Mouse (Mus musculus) right cerebral cortex, adult 18-20 months (tissue): ENCODE data around the gene Comp.

Experiments used
- DNase-seq: peaks from one replicate; pipeline ENCODE4 v3.0.0; 2022; ENCODE audit warnings: mixed read lengths

Comp gene

DNA sequence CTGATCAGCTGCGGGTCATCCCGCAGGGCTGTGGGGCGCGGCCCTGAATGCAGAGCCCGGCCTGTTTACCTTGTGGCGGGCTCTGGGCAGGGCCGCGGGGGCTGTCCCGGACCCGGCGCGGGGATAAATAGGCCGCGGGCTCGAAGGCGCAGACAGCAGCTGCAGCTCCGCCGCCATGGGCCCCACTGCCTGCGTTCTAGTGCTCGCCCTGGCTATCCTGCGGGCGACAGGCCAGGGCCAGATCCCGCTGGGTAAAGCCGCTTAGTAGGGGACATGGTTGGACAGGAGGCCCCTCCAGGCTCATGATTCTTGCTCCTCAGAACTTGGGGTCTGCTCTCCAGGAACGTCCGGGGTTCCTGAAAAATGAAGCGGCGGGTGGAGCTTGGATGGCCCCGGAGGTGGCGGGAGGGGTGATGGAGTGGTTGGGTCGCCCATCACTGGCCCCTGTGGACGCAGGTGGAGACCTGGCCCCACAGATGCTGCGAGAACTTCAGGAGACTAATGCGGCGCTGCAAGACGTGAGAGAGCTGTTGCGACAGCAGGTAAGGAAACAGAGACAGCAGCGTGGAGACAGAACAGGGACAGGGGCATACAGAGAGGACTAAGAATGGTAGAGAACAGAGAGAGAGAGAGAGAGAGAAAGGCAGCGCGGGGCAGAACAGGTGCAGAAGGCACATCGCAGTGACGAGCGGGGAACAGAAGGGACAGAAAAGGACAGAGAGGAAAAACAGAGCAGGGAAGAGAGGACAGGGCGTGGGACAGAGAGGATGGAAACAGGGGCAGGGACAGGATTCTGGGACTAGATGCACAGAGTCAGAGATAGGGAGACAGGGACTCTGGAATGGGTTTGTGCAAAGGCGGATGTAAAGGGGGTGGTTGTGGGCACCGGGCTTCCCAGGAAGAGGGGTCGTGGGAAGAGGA is at the start of gene Comp:
Gene Comp (plus strand): TSS at position 162 of the 921 bp plus-strand sequence.
- DNase-seq = no peak

- no peak for DNase-seq
Observed at GRCm38 (mm10) chr8:70323716-70324115, 49.6 kb upstream of the Comp start.

GRCm38 (mm10) chr8:70327512-70327911 is 45.8 kb upstream of the Comp start:
- no peak for DNase-seq

DNA sequence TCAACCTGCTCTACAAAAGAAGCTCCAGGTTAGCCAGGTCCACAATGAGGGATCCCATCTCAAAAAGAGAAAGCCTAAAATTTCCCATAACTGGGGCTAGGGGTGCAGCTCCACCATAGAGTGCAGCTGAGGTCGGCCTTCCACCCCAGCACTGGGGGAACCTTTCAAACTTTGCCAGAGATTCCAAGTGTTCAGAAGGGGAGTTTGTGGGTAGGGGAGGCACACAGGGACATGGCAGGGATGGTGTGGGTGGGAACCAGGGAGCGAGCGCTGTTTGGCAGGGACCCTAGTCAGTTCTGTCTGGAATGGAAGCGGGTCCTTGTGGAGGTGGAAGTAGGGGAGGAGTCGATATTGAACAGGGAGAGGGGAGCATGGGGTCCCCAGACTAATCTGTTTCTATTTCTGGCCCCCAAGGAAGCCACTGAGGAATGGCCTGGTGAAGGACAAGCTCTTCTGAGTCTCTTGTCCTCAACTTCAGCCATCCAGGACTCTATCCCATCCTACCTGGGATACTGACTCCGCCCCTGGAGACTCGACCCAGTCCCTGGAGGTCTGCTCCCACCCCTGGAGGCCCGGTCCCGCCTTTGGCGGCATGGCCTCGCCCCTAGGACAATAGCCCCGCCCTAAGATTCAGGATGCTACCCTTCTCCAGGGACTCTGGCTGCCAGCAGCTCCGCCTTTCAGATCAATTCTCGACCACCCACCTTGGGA is 44.1 kb upstream of the Comp start, which contains the start of gene Gdf1:
Gene Gdf1 (plus strand): TSS at position 694 of the 711 bp plus-strand sequence.
- no peak for DNase-seq

DNA sequence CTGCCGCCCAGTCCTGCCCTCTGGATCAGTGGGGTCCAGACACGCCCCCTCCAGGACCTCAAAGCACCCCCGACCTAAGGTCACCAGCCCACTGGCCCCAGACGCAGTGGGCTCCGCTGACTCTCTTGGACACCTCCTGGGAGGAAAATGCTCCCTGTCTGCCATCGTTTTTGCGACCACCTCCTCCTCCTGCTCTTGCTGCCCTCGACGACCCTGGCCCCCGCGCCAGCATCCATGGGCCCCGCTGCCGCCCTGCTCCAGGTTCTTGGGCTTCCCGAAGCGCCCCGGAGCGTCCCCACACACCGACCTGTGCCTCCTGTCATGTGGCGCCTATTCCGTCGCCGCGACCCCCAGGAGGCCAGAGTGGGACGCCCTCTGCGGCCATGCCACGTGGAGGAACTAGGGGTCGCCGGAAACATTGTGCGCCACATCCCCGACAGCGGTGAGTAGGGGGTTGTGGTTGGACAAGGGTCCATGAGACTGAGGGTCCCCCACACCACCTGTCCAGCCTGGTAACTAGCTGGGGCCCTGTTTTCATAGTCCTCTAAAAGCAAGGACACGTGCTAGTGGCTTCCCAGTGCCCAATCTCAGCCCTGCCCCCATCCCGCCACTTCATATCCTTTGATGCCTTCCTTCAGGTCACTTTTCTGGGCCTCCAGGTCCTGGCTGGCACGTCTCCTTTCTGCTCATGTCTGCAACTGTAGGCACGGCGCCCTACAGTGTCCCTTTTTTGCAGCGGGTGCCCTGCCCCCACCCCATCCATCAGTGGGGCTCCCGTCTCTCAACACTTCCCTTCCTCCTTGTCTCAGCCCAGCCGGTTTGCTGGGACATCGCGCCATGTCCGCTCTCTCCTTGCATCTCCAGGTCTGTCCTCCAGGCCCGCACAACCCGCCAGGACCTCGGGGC is 43.3 kb upstream of the Comp start:
- no peak for DNase-seq

- DNase-seq = peak; percentile 82
Observed at GRCm38 (mm10) chr8:70330741-70331364, 42.5 kb upstream of the Comp start.

DNA sequence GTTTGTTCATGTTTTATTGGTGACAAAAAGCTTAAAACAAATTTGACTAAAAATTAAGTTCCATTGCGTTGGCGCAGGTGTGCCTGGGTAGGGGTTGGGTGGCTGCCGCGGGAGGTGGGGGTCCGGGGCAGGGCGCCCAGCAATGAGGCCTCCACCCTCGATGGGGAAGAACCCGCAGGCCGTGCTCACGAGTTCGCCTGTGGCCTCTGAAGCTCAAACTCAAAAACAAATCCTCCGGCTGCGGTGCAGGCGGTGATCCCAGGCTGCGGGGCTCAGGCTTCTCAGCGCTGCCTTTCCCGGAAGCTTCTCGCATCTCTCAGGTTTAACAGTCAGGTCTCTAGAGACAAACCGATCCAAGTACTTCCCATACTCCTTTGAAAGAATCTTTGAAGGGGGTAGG is 41.8 kb upstream of the Comp start:
- DNase-seq = no peak

DNA sequence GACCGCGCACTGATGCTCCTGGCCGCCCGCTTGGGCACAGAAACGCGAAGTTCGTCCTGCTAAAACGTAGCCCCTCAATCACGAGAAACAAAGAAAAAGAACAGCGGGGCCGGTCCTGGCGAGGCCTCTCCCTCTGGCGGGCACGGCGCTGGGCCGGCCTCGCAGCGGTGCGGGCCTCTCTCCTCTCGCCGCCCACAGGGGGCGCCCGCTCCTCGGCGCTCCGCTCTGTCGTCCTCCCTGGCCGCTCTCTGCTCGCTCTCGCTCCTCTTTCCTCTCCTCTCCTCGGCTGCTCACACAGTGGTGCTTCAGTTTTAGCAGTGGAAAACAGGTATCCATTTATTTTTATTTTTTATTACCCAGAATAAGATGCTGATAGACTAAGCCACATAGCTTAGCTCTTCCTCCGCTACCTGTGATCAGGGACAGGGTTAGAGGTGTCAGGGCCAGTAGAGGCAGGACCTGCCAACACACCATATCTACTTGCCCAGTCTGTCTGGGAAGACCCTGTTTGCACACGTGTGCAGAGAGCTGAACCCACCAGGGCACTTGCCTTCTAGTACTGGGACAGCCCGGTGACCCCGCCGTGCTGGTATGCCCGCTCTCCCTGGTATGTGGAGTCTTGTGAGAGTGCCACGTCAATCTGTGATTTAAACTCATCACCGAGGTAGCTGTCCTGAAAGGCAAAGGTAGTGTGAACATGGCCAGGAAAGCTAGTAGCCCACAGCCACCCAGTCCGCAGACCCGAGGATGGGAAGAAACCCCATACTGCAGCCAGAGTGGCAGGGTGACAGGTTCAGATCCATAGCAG is 41.1 kb upstream of the Comp start:
- DNase-seq = peak; percentile 83

- no peak for DNase-seq
Observed at GRCm38 (mm10) chr8:70332878-70333202, 40.5 kb upstream of the Comp start.

GRCm38 (mm10) chr8:70338931-70339330 is 34.4 kb upstream of the Comp start:
- no peak for DNase-seq

DNA sequence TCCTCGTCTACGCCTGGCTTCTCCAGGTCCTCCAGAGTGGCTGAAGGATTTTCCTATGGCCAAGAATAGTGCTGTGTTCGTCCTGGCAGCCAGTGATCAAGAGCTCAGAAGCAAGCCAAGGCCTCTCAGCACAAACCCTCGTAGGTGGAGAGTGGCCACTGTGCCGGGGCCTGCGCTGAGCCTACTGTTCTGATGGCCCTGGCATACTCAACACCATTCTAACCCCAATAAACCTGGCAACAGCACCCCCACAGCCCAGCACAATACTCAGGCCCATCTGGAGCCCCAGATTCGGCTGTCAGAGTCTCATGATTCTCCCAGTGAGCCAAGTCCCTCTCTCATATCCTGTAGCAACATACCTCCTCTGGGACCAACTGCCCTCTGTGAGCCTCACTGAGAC is 32.7 kb upstream of the Comp start:
- no peak for DNase-seq

GRCm38 (mm10) chr8:70342007-70342406 is 31.4 kb upstream of the Comp start:
- no peak for DNase-seq

- no peak for DNase-seq
Observed at GRCm38 (mm10) chr8:70343076-70343475, 30.3 kb upstream of the Comp start.

DNA sequence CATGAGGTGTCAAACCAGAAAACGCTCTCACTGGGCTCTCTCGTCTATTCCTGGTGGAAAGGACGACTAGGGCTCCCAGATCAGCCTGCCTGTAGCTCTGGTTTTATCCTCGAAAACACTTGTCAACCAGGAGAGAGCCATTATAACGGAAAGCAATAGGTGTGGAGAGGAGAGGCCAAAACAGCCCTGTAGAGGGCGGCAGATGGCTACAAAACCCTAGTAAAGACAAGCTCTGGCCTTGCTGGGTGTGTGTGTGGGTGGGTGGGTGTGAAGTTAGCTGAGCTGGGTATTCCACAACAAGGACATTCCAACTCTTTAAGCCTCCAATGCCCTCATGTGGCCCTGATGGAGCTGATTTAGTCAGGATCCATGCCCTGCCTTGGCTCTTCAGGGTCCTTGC is 29.7 kb upstream of the Comp start:
- no peak for DNase-seq

GRCm38 (mm10) chr8:70344279-70344678 is 29.1 kb upstream of the Comp start:
- no peak for DNase-seq

DNA sequence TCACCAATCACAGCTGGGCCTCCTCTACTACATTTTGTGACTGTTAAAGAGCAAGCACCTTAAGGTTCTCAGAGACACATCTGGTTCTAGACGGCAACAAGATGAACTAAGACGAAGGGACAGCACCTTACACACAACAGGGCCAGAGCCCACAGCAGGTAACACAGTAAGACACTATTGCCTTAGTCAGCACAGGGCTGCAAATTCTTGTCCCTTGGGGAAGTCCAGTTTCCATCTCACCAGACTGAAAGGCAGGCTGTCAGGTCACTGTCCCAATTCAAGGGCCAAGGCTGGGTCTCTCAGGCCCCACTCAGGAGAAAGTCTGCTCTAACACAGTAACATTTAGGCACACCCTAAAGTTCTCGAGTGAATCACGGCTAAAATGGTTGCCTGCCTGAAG is 25.9 kb upstream of the Comp start:
- DNase-seq = no peak

DNA sequence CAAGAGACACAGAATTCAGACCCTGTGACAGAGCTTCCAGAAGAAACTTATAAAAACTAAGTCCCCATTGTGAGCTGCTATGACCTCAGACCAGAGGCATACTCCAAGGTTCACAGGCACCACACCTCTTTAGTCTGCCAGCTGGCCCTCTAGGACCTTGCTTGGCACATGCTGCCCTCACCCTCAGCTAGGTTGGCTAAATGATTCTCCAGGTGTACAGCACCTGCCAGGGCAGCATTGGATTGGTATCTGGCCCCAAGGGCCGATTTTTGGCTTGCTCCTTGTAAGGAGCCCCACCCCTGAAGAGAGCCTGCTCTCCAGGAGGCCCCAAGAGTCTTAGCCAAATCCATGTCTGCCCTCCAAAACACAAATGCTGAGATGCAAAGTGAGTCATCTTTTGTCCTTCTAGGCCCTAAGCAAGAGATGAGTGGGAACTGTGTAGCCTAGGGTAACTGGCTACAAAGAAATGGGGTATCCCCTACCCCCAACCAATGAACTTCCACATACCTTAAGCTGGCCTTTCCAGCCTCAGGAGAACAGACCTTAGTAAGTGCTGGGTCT is 25.4 kb upstream of the Comp start:
- no peak for DNase-seq

DNA sequence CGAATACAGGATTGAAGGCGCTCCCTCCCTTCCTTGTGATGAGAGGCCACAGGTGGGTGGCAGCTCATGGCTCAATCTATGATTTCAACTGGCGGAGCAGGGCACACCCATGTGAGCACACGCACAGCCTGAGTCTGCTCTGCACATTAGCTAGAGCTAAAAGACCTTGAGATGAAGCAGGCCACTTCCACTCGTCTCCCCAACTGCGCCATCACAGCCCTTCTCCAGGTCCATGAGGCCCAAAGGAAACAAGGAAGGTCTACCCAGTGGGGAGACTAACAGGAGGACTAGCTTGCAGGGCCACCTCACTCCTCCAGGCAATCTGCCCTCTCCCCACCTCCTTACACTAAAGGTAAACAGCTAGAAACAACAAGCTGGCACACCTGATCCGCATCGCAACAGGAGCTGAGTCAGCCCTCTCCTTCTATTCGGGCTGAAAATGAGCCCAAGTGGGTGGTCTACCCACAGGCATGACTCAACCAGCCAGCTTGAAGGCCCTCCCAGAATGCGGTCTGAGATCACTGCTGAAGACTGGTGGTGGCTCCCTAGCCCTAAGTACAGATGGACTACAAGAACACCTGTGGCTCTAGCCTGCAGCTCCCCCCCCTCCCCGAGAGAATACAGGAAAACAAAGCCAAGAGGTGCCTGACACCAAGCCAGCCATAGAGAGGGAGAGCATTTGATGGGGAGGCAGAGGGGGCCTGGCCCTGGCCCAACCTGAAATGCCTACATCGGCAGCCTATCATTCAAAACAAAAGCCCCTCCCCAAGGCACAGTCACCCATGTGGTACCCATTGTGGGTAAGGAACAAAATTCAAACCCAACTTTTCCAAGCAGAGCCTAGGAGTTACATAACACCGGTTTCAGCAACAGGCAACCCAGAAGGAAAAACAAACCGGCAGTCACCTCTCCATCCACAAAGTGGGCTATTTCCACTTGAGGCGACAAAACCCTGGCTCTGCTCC is 22.0 kb upstream of the Comp start:
- DNase-seq = no peak

DNA sequence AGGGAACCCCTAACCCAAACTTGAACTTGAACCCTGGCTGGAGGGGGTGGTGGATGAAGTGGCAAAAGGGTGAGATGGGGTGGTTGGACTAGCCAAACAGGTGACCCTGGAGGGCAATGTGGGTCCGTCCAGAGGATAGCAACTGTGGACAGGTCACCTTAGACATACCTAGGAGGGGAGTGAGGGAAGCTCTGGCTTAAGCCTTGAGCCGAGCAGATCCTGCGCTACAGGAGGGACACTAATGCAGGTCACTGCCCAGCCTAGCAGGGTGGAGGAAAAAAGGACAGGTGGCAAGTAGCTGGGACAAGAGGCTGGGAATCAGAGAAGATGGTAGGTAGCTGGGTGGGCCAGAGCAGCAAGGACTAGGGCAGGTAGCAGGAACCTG is 21.4 kb upstream of the Comp start:
- DNase-seq = no peak

DNA sequence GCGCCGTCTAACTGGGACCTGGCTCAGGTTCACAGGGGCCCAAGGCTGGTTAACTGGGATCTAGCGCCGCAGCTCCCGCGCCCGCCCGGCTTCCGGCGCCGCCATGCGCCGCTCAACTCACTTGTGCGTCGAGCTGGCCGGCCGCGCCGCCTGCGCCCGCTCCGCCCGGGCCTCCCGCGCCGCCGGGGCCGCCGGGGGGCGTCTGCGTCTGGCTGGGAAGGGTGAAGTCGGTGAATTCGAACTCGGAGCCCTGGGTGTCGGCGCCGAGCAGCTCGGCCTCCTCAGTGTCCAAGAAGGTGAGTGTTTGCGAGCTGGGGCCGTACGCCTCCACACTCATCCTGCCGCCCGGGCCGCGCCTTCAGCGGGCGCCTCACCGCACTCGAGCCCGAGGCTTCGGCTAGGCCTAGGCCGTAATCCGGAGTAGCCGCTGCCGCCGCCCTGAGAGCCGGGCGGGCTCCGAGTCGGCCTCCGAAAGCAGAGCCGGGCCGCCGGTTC is 20.7 kb upstream of the Comp start:
- DNase-seq = no peak
